Mouse (Mus musculus) yolk sac, embryonic 10.5 days (tissue): ENCODE data around the gene Nfib.

Experiments
- DNase-seq: peaks from one replicate; pipeline ENCODE4 v3.0.0-alpha.2; 2017; ENCODE audit warnings: low spot score

Nfib gene

GRCm38 (mm10) chr4:82624285-82625045 lies 81.1 kb downstream of the Nfib start:
- DNase-seq: no peak

GRCm38 (mm10) chr4:82623835-82624234 lies 81.7 kb downstream of the Nfib start:
- DNase-seq: no peak

- DNase-seq: no peak
Observed at GRCm38 (mm10) chr4:82623081-82623538, 82.4 kb downstream of the Nfib start.

GRCm38 (mm10) chr4:82622321-82622836 lies 83.2 kb downstream of the Nfib start:
- DNase-seq: peak; percentile 21

GRCm38 (mm10) chr4:82619539-82619941 lies 86.0 kb downstream of the Nfib start:
- peak; percentile 50 for DNase-seq

GRCm38 (mm10) chr4:82619003-82619402 lies 86.5 kb downstream of the Nfib start:
- no peak for DNase-seq

- no peak for DNase-seq
Observed at GRCm38 (mm10) chr4:82617257-82617656, 88.3 kb downstream of the Nfib start.

GRCm38 (mm10) chr4:82615712-82616111 lies 89.8 kb downstream of the Nfib start:
- DNase-seq: no peak

- no peak for DNase-seq
Observed at GRCm38 (mm10) chr4:82614466-82614805, 91.1 kb downstream of the Nfib start.

GRCm38 (mm10) chr4:82613606-82614465 lies 91.7 kb downstream of the Nfib start:
- peak; percentile 36 for DNase-seq

GRCm38 (mm10) chr4:82609676-82610075 lies 95.9 kb downstream of the Nfib start:
- DNase-seq: no peak

- DNase-seq: no peak
Observed at GRCm38 (mm10) chr4:82608768-82609610, 96.6 kb downstream of the Nfib start.

- DNase-seq: no peak
Observed at GRCm38 (mm10) chr4:82607266-82607665, 98.3 kb downstream of the Nfib start.

- DNase-seq: no peak
Observed at GRCm38 (mm10) chr4:82606351-82606750, 99.2 kb downstream of the Nfib start.

- no peak for DNase-seq
Observed at GRCm38 (mm10) chr4:82605034-82605784, 100.3 kb downstream of the Nfib start.

GRCm38 (mm10) chr4:82604501-82604900 lies 101.0 kb downstream of the Nfib start:
- DNase-seq: no peak

- no peak for DNase-seq
Observed at GRCm38 (mm10) chr4:82600636-82601035, 104.9 kb downstream of the Nfib start.

GRCm38 (mm10) chr4:82598436-82598835 lies 107.1 kb downstream of the Nfib start:
- DNase-seq: no peak

- DNase-seq: no peak
Observed at GRCm38 (mm10) chr4:82593681-82594666, 111.6 kb downstream of the Nfib start.
